In the genomic region with DNA sequence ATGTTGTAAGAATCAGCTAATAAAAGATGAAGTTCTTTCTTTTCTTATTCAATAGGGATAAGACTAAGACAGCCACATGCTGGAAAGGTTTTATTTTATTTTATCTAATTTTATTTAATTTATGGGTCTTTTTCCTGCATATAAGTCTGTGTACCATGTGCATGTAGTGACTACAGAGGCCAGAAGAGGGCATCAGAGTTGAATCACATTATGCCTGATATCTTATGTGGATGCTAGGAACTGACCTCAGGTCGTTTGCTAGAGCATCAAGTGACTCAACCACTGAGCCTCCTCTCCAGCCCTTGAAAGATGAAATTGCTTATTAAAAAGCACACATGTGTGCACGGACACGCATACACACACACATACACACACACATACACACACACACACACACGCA, we compare ENCODE assay signal across 17 mouse cellular contexts.
A peak's percentile ranks its signal among the peaks of the same experiment; 100 is the strongest.
DNase-seq lines count a peak whose midpoint lies in the region; ATAC-seq and TF ChIP-seq lines count a peak whose summit lies in the region.
"Had no signal": no experiment of that assay in that cellular context is flagged by ENCODE, and none has a peak within 500 bp of the region (broad histone marks: within the 10 kb centered on the region; RNA-seq: fewer than 3 reads in every experiment).

No protein-coding gene starts in this region.

- in situ Hi-C loops in CH12.LX (cut with MboI; ENCODE audit: low pct_ligation_motif_present, low pct_unique_long_range_greater_than_20kb, low sequenced_read_pairs) = loop anchor here (10.0 to 25.0 kb wide), 2 partner anchors 255 to 418 kb away; partner anchors contain the start of gene Slc38a2

- H3K4me3 ChIP-seq in liver, embryonic 11.5 days (ENCODE audit: low read depth, low read length) = no peak overlapping the region
- H3K4me3 ChIP-seq in CH12.LX (replicated peaks in 1 of 3; ENCODE audit: low read depth in 2 of 3, low read length in 2 of 3, poor library complexity in 1 of 3) = no peak overlapping the region
- H3K4me3 ChIP-seq: embryonic facial prominence, embryonic 10.5 days; hindbrain, embryonic 12.5 days; midbrain, embryonic 13.5 days had no signal

- H3K27ac ChIP-seq in liver, embryonic 11.5 days (ENCODE audit: low read depth, low read length) = no peak overlapping the region
- H3K27ac ChIP-seq in CH12.LX (ENCODE audit: insufficient read depth, low read depth) = no peak overlapping the region
- H3K27ac ChIP-seq: embryonic facial prominence, embryonic 10.5 days; hindbrain, embryonic 12.5 days; midbrain, embryonic 13.5 days had no signal

- dilution Hi-C loops in CH12.LX (cut with MboI; ENCODE audit: extremely low pct_ligation_motif_present, extremely low pct_unique_long_range_greater_than_20kb, low sequenced_read_pairs) = no loop called here

- DNase-seq in embryo, embryonic 10.5 days (ENCODE audit: low spot score) = peak; percentile 18
- no peak for DNase-seq in embryo, embryonic 9.5 days (ENCODE audit: extremely low spot score)
- DNase-seq in liver, embryonic 11.5 days (ENCODE audit: low spot score) = peak; percentile 24
- DNase-seq in liver (no peak), CH12.LX (ENCODE audit: extremely low read depth) (peak; percentile 18)
- DNase-seq in induced T-regulatory cell, adult 2 months (ENCODE audit: low read depth) = peak; percentile 11
- DNase-seq in urinary bladder, postnatal 14 days (ENCODE audit: low spot score) = no peak
- DNase-seq in right cerebral cortex, adult 18-20 months = no peak
- DNase-seq: adrenal gland, adult 2 months; B cell, adult 2 months; cerebellum, adult 2 months; kidney, adult 9 months; lung, adult 18-20 months; thymus, postnatal 14 days had no signal

- H3K27me3 ChIP-seq in liver, embryonic 11.5 days (replicated peaks; ENCODE audit: control insufficient read depth, insufficient read depth, low read length) = no peaks in the 10 kb centered on the region
- H3K27me3 ChIP-seq in CH12.LX (replicated peaks) = no peaks in the 10 kb centered on the region
- H3K27me3 ChIP-seq: hindbrain, embryonic 12.5 days; midbrain, embryonic 13.5 days had no signal

- H3K79me2 ChIP-seq in CH12.LX (replicated peaks; ENCODE audit: control insufficient read depth, extremely low read depth, insufficient read depth, poor library complexity, severe bottlenecking) = no peaks in the 10 kb centered on the region

- ATAC-seq in liver, embryonic 11.5 days (replicated peaks; ENCODE audit: low FRiP score) = no peak
- ATAC-seq: midbrain, embryonic 13.5 days had no signal

- 80% methylated on average over 4 of the region's 4 CpGs for WGBS in liver, embryonic 11.5 days

- no peaks in the 10 kb centered on the region for H3K36me3 ChIP-seq in liver, embryonic 11.5 days (ENCODE audit: control insufficient read depth, insufficient read depth, low read length)
- no peaks in the 10 kb centered on the region for H3K36me3 ChIP-seq in CH12.LX (replicated peaks in 1 of 2; ENCODE audit: control insufficient read depth in 1 of 2, insufficient read depth in 1 of 2, low read length in 1 of 2)
- H3K36me3 ChIP-seq: embryonic facial prominence, embryonic 10.5 days; hindbrain, embryonic 12.5 days; midbrain, embryonic 13.5 days had no signal

- TF ChIP-seq EP300 in CH12.LX (IDR thresholded peaks at IDR 0.05; ENCODE audit: low read length) = no peak

- no peak for TF ChIP-seq POLR2A in CH12.LX (IDR thresholded peaks at IDR 0.05; ENCODE audit: low read depth, low read length)

- no peak overlapping the region for H3K9ac ChIP-seq in liver, embryonic 11.5 days (ENCODE audit: low read depth, low read length)
- H3K9ac ChIP-seq in CH12.LX (ENCODE audit: insufficient read depth, low read depth) = no peak overlapping the region
- H3K9ac ChIP-seq: hindbrain, embryonic 12.5 days; midbrain, embryonic 13.5 days had no signal

- no peak overlapping the region for H3K4me2 ChIP-seq in liver, embryonic 11.5 days
- no peak overlapping the region for H3K4me2 ChIP-seq in CH12.LX (ENCODE audit: insufficient read depth, low read depth, poor library complexity, severe bottlenecking)
- H3K4me2 ChIP-seq: hindbrain, embryonic 12.5 days; midbrain, embryonic 13.5 days had no signal

- no peak; the same call in none of the 2 replicates for TF ChIP-seq RAD21 in CH12.LX (IDR thresholded peaks at IDR 0.05; ENCODE audit: low read depth, low read length)

- no peaks in the 10 kb centered on the region for H3K4me1 ChIP-seq in liver, embryonic 11.5 days (replicated peaks; ENCODE audit: control insufficient read depth, insufficient read depth, low read length)
- no peaks in the 10 kb centered on the region; a peak in 1 of 4 replicates for H3K4me1 ChIP-seq in CH12.LX (ENCODE audit: control insufficient read depth in 1 of 2, insufficient read depth in 2 of 2)
- H3K4me1 ChIP-seq: embryonic facial prominence, embryonic 10.5 days; hindbrain, embryonic 12.5 days; midbrain, embryonic 13.5 days had no signal

- no peaks in the 10 kb centered on the region for H3K9me3 ChIP-seq in liver, embryonic 11.5 days (ENCODE audit: control insufficient read depth, low read length)
- no peaks in the 10 kb centered on the region for H3K9me3 ChIP-seq in CH12.LX (replicated peaks; ENCODE audit: low read length)
- H3K9me3 ChIP-seq: embryonic facial prominence, embryonic 10.5 days; hindbrain, embryonic 12.5 days; midbrain, embryonic 13.5 days had no signal

- TF ChIP-seq CTCF in CH12.LX (conservative IDR thresholded peaks at IDR 0.05 in 1 of 2, IDR thresholded peaks at IDR 0.05 in 1 of 2; ENCODE audit: low read depth in 2 of 2, low read length in 2 of 2) = peak in 1 of 2 experiments; percentile 38; a peak in 2 of 4 replicates

TF ChIP-seq in CH12.LX, 34 proteins besides CTCF, POLR2A, EP300 and RAD21:
- TF ChIP-seq SMC3 (IDR thresholded peaks at IDR 0.05; ENCODE audit: low read depth, low read length) (peak; percentile 17; the same call in 1 of the 2 replicates), MYC (IDR thresholded peaks at IDR 0.05; ENCODE audit: low read depth, low read length) (no peak)
TF ChIP-seq in CH12.LX: peak in this region for 1.

Comparison
In these comparisons a context has a peak if more than half of its experiments do, and no peak if none do; other contexts are left out.
1. DNase-seq: peak in embryo, embryonic 10.5 days (single experiment), liver, embryonic 11.5 days (single experiment), CH12.LX (single experiment) and induced T-regulatory cell, adult 2 months (single experiment); none in embryo, embryonic 9.5 days (single experiment), liver (single experiment), urinary bladder, postnatal 14 days (single experiment) and right cerebral cortex, adult 18-20 months (single experiment).